Mouse (Mus musculus): ENCODE results near the gene Rtl8a. TPM values are rescaled to one million over a fixed set of nuclear protein-coding genes. Genes with fewer than 3 reads are reported as not detected.
"Not testable (repeated sequence)": the region's sequence is repeated elsewhere in the genome, so short reads cannot be mapped to it uniquely, and the experiment has no call there.

The Rtl8a gene
- polyA plus RNA-seq, 1 experiment from 2014 or later: 8.8 TPM

- not testable (repeated sequence) for H3K27ac ChIP-seq; H3K36me3 ChIP-seq; H3K9ac ChIP-seq; H3K4me3 ChIP-seq; H3K9me3 ChIP-seq (replicated peaks); ATAC-seq; H3K4me1 ChIP-seq; H3K4me2 ChIP-seq; H3K27me3 ChIP-seq (replicated peaks)
- 42% methylated on average over 3 of the region's 3 CpGs for WGBS (ENCODE audit: insufficient replicate concordance)
Observed at GRCm38 (mm10) chrX:53638107-53638506, 5.4 kb downstream of the Rtl8a start.

DNA sequence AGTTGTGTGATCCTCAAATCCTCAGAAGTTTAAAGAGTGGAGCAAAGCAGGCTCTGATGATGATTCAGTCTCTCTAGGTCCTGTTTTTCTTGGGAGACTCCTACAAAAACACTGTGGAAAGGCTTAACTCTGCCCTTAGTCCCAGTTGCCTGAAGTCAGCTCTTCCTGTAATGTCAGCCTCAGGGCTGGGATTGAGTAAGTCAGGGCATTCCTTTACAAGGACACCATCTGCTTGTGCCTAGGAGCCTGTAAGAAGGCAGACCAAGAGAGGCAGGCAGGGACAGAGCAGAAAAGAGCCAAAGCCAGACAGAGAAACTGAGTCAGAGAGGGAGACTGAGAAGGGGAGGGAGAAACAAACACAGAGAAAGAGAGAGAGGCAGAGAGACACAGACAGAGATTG is 32.1 kb downstream of the Rtl8a start:
- H3K9me3 ChIP-seq (replicated peaks); H3K27ac ChIP-seq; H3K36me3 ChIP-seq; H3K4me3 ChIP-seq; H3K27me3 ChIP-seq (replicated peaks); ATAC-seq; H3K9ac ChIP-seq; H3K4me1 ChIP-seq; H3K4me2 ChIP-seq: not testable (repeated sequence)

DNA sequence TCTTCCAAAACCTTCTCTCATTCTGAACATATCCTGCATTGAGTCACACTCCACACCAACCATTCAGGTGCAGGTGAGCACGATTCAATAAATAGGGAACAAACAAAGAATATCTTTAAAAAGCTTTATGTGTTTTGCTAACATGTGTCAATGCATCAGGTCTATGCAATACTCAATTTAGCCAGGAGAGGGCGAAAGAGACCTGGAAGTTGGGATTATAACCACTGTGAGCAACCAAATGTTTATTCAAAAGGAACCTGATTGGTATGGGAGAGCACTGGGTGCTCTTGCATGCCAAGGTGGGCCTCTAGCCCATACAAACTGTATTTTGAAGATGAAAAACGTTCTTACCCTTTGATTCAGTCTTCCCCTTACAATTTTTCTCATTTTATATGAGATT is 32.9 kb downstream of the Rtl8a start:
- Histone ChIP-seq H3K27me3 (replicated peaks) (no peaks in the 10 kb centered on the region), H3K4me1 (no peaks in the 10 kb centered on the region), H3K9ac (no peak overlapping the region), H3K4me3 (no peak overlapping the region), H3K27ac (no peak overlapping the region), H3K36me3 (no peaks in the 10 kb centered on the region), H3K9me3 (replicated peaks) (no peaks in the 10 kb centered on the region), H3K4me2 (no peak overlapping the region)
- ATAC-seq: no peak
- WGBS (ENCODE audit: insufficient replicate concordance): 4% methylated on average over 3 of the region's 3 CpGs

DNA sequence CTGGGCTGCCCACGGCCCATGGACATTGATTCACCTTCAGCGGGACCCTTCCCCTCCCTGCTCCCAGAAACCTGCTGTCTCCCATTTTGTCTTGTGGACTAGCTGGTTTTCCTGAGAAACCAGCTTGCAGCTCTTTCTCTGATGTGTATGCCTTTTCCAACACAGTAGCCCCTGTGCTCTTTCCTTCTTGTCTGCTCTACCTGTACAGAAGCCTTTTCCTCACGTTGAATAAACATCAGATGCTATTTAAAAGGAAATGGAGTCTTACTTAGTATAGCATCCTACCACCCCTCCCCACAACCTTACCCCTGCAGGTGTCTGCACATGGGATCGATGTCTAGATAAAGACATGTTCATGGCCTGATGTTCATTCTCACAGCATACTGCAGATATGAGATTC is 34.6 kb downstream of the Rtl8a start, which contains the start of gene Gm14597:
Gene Gm14597 (minus strand): TSS at position 101 of the 400 bp plus-strand sequence.
- peak within 1 kb of the TSS; percentile 55 for H3K4me2 ChIP-seq
- H3K27me3 ChIP-seq (replicated peaks); ATAC-seq; H3K9ac ChIP-seq; H3K36me3 ChIP-seq; H3K4me1 ChIP-seq; H3K9me3 ChIP-seq (replicated peaks); H3K27ac ChIP-seq: not testable (repeated sequence)
- H3K4me3 ChIP-seq: peak within 1 kb of the TSS; percentile 37
- 80% methylated on average over 3 of the region's 4 CpGs for WGBS (ENCODE audit: insufficient replicate concordance)

DNA sequence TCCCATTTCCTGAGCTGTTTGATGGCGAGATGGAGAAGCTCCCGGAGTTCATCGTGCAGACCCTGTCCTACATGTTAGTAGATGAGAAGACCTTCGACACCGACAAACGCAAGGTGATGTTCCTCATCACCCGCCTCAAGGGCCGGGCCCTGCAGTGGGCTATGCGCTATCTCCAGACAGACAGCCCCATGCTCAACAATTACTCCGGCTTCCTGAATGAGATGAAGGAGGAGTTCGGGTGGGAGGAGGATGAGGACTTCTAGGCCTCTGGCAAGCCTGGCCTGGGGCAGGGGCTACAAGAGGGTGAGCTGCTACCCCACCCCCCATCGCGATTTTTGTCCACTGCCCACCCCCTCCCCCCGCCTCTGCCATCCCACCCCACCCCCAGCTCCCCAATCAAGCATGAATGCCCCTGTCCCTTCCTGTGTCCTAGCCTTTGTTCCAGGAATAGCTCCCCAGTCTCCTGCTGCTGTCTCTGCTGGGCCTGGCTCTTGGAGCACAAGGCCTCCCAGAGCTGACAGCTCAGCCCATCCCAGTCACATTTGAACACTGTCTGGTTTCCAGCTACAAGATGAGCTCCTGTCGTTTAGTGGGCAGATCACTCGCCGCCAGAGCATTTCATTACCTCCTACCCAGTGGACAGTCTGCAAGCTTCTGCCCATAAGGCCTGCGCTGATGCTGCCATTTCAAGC is 35.2 kb downstream of the Rtl8a start:
- peak overlapping the region; percentile 37 for H3K4me3 ChIP-seq
- H3K9me3 ChIP-seq (replicated peaks): no peaks in the 10 kb centered on the region
- H3K27me3 ChIP-seq (replicated peaks): no peaks in the 10 kb centered on the region
- peak overlapping the region; percentile 55 for H3K4me2 ChIP-seq
- no peak for ATAC-seq
- no peak overlapping the region for H3K9ac ChIP-seq
- no peak overlapping the region for H3K27ac ChIP-seq
- no peaks in the 10 kb centered on the region for H3K36me3 ChIP-seq
- no peaks in the 10 kb centered on the region for H3K4me1 ChIP-seq
- WGBS (ENCODE audit: insufficient replicate concordance): 23% methylated on average over 16 of the region's 18 CpGs

DNA sequence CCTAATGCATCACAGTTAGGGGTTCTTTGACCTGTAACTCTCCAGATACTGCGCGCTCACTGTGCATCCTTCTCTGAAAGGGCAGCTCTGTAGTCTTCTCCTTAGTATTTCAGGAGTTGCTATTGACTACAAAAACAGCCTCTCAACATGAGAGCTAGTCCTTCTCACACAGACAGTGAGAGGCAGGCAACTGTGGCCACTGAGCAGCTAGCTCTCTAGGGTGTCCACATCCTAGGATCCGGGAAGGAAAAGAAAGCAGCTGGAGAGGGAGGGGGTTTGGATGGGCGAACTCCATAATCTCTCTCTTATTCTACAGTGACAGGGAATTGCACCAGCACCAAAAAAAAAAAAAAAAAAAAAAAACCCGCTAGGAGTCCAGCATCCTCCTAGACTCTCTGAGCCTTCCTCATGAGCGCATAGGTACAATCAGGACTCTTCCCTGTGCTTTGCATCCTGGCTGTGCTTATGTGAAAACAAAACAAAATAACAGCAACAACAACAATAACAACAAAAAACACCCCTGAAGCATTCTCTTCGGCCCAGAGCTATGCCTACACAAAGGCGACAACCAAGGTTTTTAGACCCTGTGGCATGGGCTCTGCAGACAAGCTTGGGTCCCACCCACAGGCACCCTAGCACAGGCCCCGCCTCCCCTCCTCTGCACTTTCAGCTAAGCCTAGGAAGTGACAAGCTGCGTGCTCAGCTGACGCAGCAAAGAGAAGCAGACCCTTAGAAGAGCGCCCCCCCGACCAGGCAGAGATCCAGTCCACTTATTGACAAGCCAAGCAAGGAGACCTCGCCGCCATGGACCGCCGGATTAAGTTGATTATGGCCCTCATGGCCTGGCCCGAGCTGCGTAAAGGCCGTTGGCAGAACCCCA is 36.0 kb downstream of the Rtl8a start, which contains the start of gene Rtl8c:
Gene Rtl8c (plus strand): TSS at position 791 of the 880 bp plus-strand sequence.
- Histone ChIP-seq H3K9ac (no peak within 1 kb of the TSS), H3K4me2 (peak within 1 kb of the TSS; percentile 55), H3K9me3 (replicated peaks) (no peaks in the 10 kb centered on the region), H3K27me3 (replicated peaks) (no peaks in the 10 kb centered on the region), H3K27ac (no peak within 1 kb of the TSS), H3K4me1 (no peaks in the 10 kb centered on the region), H3K4me3 (peak within 1 kb of the TSS; percentile 37), H3K36me3 (no peaks in the 10 kb centered on the region)
- ATAC-seq: 0 out of 2 replicates have a peak, but pooled peaks have one; percentile 49
- WGBS (ENCODE audit: insufficient replicate concordance): 15% methylated on average over 19 of the region's 20 CpGs

- 50% methylated on average over 1 of the region's 1 CpGs for whole genome bisulfite sequencing (ENCODE audit: insufficient replicate concordance)
- not testable (repeated sequence) for H3K9me3 ChIP-seq (replicated peaks); H3K27ac ChIP-seq; H3K27me3 ChIP-seq (replicated peaks); H3K4me2 ChIP-seq; H3K36me3 ChIP-seq; H3K4me1 ChIP-seq; ATAC-seq; H3K4me3 ChIP-seq; H3K9ac ChIP-seq
Observed at GRCm38 (mm10) chrX:53606176-53606575, 37.3 kb downstream of the Rtl8a start.

- ATAC-seq; H3K9me3 ChIP-seq (replicated peaks); H3K4me1 ChIP-seq; H3K4me3 ChIP-seq; H3K4me2 ChIP-seq; H3K9ac ChIP-seq; H3K27me3 ChIP-seq (replicated peaks); H3K27ac ChIP-seq; H3K36me3 ChIP-seq: not testable (repeated sequence)
- WGBS (ENCODE audit: insufficient replicate concordance): 21% methylated on average over 2 of the region's 2 CpGs
Observed at GRCm38 (mm10) chrX:53599993-53600392, 43.5 kb downstream of the Rtl8a start.

Other genes starting within 250 kb of the Rtl8a start
- gene Etd, start 208.8 kb downstream of the Rtl8a start, polyA plus RNA-seq (2016; fragmentation: Nextera tagmentation; extraction: Ambion mirVana): not detected in 2 replicates
- 2.8 and 4.3 TPM in 2 replicates for gene Rtl8c, start 35.6 kb downstream of the Rtl8a start, polyA plus RNA-seq (2016; fragmentation: Nextera tagmentation; extraction: Ambion mirVana)
- gene Gm14597, start 34.7 kb downstream of the Rtl8a start, polyA plus RNA-seq (2016; fragmentation: Nextera tagmentation; extraction: Ambion mirVana): not detected in 2 replicates
- gene Rtl8b, start 26.7 kb upstream of the Rtl8a start, polyA plus RNA-seq (2016; fragmentation: Nextera tagmentation; extraction: Ambion mirVana): 8.1 and 9.0 TPM in 2 replicates
- 0.11 TPM in 1 of 2 replicates, not detected in the other for gene 4930502E18Rik, start 81.1 kb upstream of the Rtl8a start, polyA plus RNA-seq (2016; fragmentation: Nextera tagmentation; extraction: Ambion mirVana)
- not detected in 2 replicates for gene 1700013H16Rik, start 114.1 kb upstream of the Rtl8a start, polyA plus RNA-seq (2016; fragmentation: Nextera tagmentation; extraction: Ambion mirVana)
- gene Zfp36l3, start 132.7 kb upstream of the Rtl8a start, polyA plus RNA-seq (2016; fragmentation: Nextera tagmentation; extraction: Ambion mirVana): not detected in 2 replicates
- gene Xlr, start 154.0 kb upstream of the Rtl8a start, polyA plus RNA-seq (2016; fragmentation: Nextera tagmentation; extraction: Ambion mirVana): 2.0 and 3.1 TPM in 2 replicates

Data from liver, embryonic 12.5 days (tissue).